Mouse (Mus musculus): ENCODE measurements at regions not wholly inside any gene's neighbourhood (a gene's known extent, or its start where the extent isn't known, plus 50 kb on each side); places are given as distances from the start of the nearest gene placed in this dataset.

DNA sequence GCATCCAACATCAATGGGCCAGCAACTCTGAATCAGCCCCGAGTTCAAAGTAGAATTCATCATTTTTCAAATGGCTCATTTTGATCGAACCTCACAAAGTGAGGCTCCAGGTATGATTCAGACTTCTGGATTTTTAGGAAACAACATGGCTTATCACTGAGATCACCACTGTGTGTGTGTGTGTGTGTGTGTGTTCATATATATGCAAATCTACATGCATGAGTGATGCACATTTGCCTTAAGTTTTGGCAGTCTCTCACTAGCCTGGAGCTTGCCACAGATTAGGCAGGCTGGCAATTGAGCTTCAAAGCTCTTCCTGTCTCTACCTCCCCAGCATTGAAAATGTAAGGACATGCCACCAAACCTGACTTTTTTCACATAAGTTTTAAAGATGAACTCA, 195.1 kb upstream of the Mindy3 start:
- DNase-seq = no peak

DNA sequence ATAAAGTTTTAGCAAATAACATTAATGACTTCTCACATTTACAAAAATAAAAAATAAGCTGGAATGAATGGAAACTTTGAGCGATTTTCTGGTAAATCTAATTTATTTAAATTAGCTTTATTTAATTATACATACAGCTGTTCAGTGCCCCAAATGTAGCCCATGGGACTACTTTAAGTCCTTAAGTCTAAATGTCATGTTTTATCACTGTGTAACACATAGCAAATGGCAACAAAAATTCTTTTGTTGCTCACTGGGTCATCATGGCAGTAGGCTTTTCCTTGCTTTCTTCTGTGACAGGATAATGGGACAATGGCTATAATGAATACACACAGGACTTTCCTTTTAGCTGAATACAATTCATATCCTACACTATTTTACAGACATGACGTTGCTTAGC, 194.6 kb upstream of the Mindy3 start:
- DNase-seq = no peak

DNA sequence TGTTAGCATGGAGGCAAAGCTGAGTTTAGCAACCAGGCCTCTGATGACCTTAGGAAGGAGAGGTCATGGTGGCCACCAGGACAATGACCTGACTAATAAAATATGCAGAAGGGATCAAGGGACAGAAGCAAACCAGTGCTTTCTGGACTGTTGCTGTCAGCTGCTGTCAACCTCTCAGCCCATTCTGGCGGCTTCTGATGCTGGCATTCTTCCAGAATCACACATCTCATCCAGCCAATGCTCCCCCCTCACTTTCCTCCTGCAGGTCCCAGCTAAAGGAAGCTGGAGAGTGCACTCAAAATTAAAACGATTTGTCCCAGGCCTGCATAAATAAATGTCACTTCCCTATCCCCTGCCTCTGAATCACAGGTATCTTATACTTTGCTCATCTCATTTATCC, 163.3 kb upstream of the Mindy3 start:
- peak; percentile 16 for DNase-seq

DNA sequence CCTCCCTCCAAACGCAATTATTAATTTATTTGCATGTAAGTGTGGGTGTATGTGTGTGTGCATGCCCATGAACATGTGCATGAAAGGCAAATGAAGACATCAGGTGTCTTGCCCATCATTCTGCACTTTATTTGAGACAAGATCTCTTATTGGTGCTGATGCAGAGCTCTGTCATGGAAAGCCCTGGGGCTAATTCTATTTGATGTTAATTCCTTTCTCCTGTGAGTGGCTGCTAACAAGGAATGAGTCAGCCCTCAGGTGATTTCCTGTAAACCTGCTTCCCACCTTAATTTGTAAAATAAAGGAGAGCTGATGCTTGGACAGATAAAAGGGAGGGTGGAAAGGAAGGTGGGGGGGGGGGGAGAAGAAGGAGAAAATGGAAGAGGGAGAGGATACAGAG, 138.5 kb upstream of the Mindy3 start:
- no peak for DNase-seq

DNA sequence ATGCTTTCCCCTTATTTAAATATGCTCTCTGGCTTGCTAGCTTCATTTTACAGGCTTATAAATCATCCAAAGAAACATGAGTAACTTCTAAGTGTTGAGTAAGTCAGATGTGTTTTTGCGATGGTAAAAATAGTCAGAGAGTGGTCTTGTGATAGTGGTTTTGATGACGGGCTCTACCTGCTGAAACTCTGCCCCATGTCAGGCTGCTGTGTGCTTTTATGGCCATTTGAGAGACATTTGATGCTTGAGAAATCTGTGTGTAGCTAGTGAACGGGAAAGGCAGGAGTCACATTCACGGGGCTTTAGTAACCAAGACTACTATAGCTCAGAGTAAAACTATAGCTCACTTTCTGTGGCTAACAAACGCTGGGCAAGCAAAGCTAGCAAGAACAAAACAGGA, 103.1 kb upstream of the Mindy3 start:
- no peak for DNase-seq

DNA sequence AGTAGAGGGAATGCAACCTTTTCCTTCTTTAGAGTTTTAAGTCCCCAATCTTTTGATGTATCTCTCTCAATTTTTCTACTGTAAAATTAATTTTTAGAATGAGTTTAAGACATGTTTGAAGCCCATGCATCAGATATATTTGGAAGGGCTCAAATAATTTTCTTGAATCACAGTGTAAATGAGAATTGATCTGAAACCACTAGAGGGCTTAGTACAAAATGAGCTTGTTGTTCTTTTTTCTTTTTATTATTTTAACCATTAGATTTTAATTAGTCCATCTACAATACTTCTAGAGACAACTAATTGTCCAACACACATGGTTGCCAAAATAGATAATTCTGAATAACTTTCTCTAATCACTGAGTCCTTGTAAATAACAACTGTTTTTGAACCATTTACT, 102.5 kb upstream of the Mindy3 start:
- no peak for DNase-seq

DNA sequence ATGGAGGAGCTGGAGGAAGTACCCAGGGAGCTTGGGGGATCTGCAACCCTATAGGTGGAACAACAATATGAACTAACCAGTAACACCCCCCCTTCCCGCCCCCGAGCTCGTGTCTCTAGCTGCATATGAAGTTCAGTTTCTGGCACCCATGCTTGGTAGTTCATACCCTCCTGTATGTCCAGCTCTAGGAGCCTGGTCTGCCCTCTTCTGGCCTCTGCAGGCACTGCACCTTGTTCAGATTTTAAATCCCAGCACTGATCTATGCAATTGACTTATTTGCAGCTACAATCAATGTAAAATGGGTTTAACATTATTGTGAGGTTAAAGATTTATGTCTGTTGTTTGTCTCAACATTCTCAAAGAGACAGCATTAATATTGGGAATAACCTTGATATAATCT, 73.1 kb upstream of the Mindy3 start:
- no peak for DNase-seq

DNA sequence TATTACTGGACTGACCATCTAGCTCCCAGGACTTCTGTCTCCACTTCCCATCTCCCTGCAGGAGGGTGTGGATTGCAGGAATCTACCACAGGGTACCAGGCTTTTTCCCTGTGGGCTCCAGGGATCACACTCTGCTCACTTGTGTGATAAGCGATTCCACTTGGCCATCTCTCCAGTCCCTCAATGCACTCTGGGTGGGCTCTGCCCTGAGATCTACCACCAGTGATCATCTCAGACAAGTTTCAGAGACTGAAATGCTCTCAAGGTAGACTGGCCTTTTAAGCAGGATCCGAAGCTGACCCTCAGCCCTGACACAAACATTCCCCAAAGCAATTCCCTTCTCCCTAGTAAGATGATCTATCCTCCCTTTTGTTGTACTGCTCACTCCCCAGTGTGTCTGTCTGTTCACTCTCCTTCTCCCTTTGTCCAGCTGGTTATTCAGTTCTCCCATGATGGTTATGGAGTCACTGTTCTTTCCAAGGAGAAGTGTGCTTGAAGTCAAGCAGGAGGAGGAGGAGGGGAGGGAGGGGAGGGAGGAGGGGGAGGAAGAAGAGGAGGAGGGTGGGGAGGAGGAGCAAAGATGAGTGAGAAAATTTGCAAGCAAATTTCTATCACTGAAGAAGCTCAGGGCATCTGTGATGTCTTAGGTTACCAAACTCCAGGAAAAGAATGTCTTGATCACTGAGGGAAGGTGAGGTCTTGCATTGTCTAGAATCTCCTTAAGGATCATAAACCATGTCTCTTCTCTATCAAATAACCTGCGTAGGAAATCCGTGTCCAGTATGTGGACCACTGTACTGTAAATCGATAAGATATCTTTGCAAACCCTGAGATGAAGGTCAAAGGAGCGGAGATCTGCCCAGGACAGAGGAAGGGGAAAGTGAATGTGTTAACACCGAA, 50.4 kb upstream of the Mindy3 start:
- DNase-seq = no peak
